Mouse (Mus musculus) gastrocnemius, adult 18-20 months (tissue): ENCODE measurements around the gene Map2. TPM values are rescaled to one million over a fixed set of nuclear protein-coding genes. Genes with fewer than 3 reads are reported as not detected.

ENCODE experiments used
- total RNA-seq, 2 experiments: library from RNA; stranded (reverse); gene quantifications; 2 replicates each; pipeline ENCODE4 v1.2.3; 2021

Map2 gene
- total RNA-seq, 2 experiments from 2014 or later = 1.8 to 4.0 TPM

Other genes starting within 250 kb of the Map2 start
- not detected for gene Crygf, start 248.8 kb upstream of the Map2 start, total RNA-seq